Mouse (Mus musculus) hindbrain, embryonic 15.5 days (tissue): ENCODE measurements around the gene Gm10717. TPM values are rescaled to one million over a fixed set of nuclear protein-coding genes. Genes with fewer than 3 reads are reported as not detected.
"Not testable (repeated sequence)": the region's sequence is repeated elsewhere in the genome, so short reads cannot be mapped to it uniquely, and the experiment has no call there.

ENCODE experiments used
- ATAC-seq: fragments of 200-750 bp; cut with Nextera tagmentation; 2 replicates; pipeline ENCODE4 v1.8.0; 2017; ENCODE audit warnings: low read depth, moderate number of reproducible peaks, moderate TSS enrichment; ENCODE audit not compliant: low FRiP score
- H3K27ac ChIP-seq: fragments of 300-500 bp; sonication (generic); replicated peaks from 2 replicates; pipeline ENCODE4 v1.5.1; 2015; ENCODE audit warnings: mild to moderate bottlenecking, inconsistent platforms
- H3K27me3 ChIP-seq: fragments of 300-500 bp; sonication (generic); 2 replicates; pipeline ENCODE4 v1.6.1; 2015; ENCODE audit warnings: control low read depth, inconsistent platforms
- H3K36me3 ChIP-seq: fragments of 300-500 bp; sonication (generic); 2 replicates; pipeline ENCODE4 v1.6.1; 2015; ENCODE audit warnings: control low read depth, inconsistent platforms
- H3K4me1 ChIP-seq: fragments of 300-500 bp; sonication (generic); replicated peaks from 2 replicates; pipeline ENCODE4 v1.6.1; 2015; ENCODE audit warnings: control low read depth, inconsistent platforms
- H3K4me2 ChIP-seq: fragments of 300-500 bp; sonication (generic); 2 replicates; pipeline ENCODE4 v1.6.1; 2015; ENCODE audit warnings: moderate library complexity, mild to moderate bottlenecking, inconsistent platforms
- H3K4me3 ChIP-seq: fragments of 300-500 bp; sonication (generic); 2 replicates; pipeline ENCODE4 v1.5.1; 2015; ENCODE audit warnings: mild to moderate bottlenecking, inconsistent platforms
- H3K9ac ChIP-seq: fragments of 300-500 bp; sonication (generic); 2 replicates; pipeline ENCODE4 v1.6.1; 2015; ENCODE audit warnings: inconsistent platforms
- H3K9me3 ChIP-seq: fragments of 300-500 bp; sonication (generic); 2 replicates; pipeline ENCODE4 v1.6.1; 2016; ENCODE audit warnings: control low read depth, inconsistent platforms
- WGBS: fragments of 180-500 bp; shearing (Covaris S2); methylation state at CpG from one replicate; pipeline ENCODE4 v1.1.7; 2015; 5-methylcytosine and 5-hydroxymethylcytosine counted together
- polyA plus RNA-seq: library from polyadenylated mRNA; unstranded; fragments of >200 nt; fragmentation: Nextera tagmentation; extraction: Ambion mirVana; gene quantifications from 2 replicates; pipeline ENCODE4 v1.2.1, GENCODE M21; 2015

The Gm10717 gene
- polyA plus RNA-seq, 1 experiment from 2014 or later, result 0.48 TPM

- H3K9me3 ChIP-seq, H3K4me1 ChIP-seq, H3K36me3 ChIP-seq, H3K4me3 ChIP-seq, H3K27me3 ChIP-seq, ATAC-seq, H3K4me2 ChIP-seq, H3K9ac ChIP-seq, H3K27ac ChIP-seq: not testable (repeated sequence)
- WGBS, result 74% methylated on average over 6 of the region's 6 CpGs
Observed at GRCm38 (mm10) chr9:3015896-3016295, 9.3 kb upstream of the Gm10717 start.

GRCm38 (mm10) chr9:3017108-3017507, 8.1 kb upstream of the Gm10717 start, which contains the start of gene Gm10719:
Gene Gm10719, plus strand, starts transcription at chr9:3017408.
- WGBS, result 68% methylated on average over 2 of the region's 9 CpGs
- not testable (repeated sequence) for H3K9me3 ChIP-seq, H3K9ac ChIP-seq, H3K27ac ChIP-seq, H3K36me3 ChIP-seq, H3K4me2 ChIP-seq, H3K27me3 ChIP-seq, H3K4me3 ChIP-seq, H3K4me1 ChIP-seq, ATAC-seq

GRCm38 (mm10) chr9:3018944-3019343, 6.3 kb upstream of the Gm10717 start:
- H3K36me3 ChIP-seq, ATAC-seq, H3K27me3 ChIP-seq, H3K4me3 ChIP-seq, H3K4me1 ChIP-seq, H3K27ac ChIP-seq, H3K9ac ChIP-seq, H3K9me3 ChIP-seq, H3K4me2 ChIP-seq: not testable (repeated sequence)
- WGBS, result 60% methylated on average over 9 of the region's 9 CpGs

- H3K27ac ChIP-seq, H3K36me3 ChIP-seq, H3K4me2 ChIP-seq, H3K9ac ChIP-seq, H3K9me3 ChIP-seq, H3K4me1 ChIP-seq, H3K27me3 ChIP-seq, H3K4me3 ChIP-seq: not testable (repeated sequence)
- peak; percentile 77; the same call in 1 of the 2 replicates for ATAC-seq
- 76% methylated on average over 16 of the region's 19 CpGs for WGBS
Observed at GRCm38 (mm10) chr9:3019835-3020727, 5.1 kb upstream of the Gm10717 start.

- not testable (repeated sequence) for H3K27ac ChIP-seq, H3K4me2 ChIP-seq, H3K9ac ChIP-seq, H3K27me3 ChIP-seq, H3K36me3 ChIP-seq, H3K9me3 ChIP-seq, ATAC-seq, H3K4me1 ChIP-seq, H3K4me3 ChIP-seq
- WGBS, result 73% methylated on average over 10 of the region's 13 CpGs
Observed at GRCm38 (mm10) chr9:3022316-3023008, 2.8 kb upstream of the Gm10717 start.

- not testable (repeated sequence) for H3K27me3 ChIP-seq, ATAC-seq, H3K9me3 ChIP-seq, H3K27ac ChIP-seq, H3K36me3 ChIP-seq, H3K4me3 ChIP-seq, H3K4me2 ChIP-seq, H3K4me1 ChIP-seq, H3K9ac ChIP-seq
- 78% methylated on average over 12 of the region's 13 CpGs for WGBS
Observed at GRCm38 (mm10) chr9:3023312-3023984, 1.8 kb upstream of the Gm10717 start, which contains the start of gene Gm10718. Gene Gm10718, plus strand, starts transcription at chr9:3023547.

GRCm38 (mm10) chr9:3023985-3024648, 1.1 kb upstream of the Gm10717 start:
- not testable (repeated sequence) for H3K27ac ChIP-seq, ATAC-seq, H3K27me3 ChIP-seq, H3K36me3 ChIP-seq, H3K9ac ChIP-seq, H3K4me1 ChIP-seq, H3K4me2 ChIP-seq, H3K4me3 ChIP-seq, H3K9me3 ChIP-seq
- 78% methylated on average over 16 of the region's 16 CpGs for WGBS

- 72% methylated on average over 5 of the region's 6 CpGs for WGBS
- not testable (repeated sequence) for H3K4me3 ChIP-seq, ATAC-seq, H3K9ac ChIP-seq, H3K9me3 ChIP-seq, H3K27ac ChIP-seq, H3K36me3 ChIP-seq, H3K4me2 ChIP-seq, H3K4me1 ChIP-seq, H3K27me3 ChIP-seq
Observed at GRCm38 (mm10) chr9:3025653-3026052, 436 bp downstream of the Gm10717 start.

GRCm38 (mm10) chr9:3026136-3026535, 919 bp downstream of the Gm10717 start:
- H3K4me1 ChIP-seq, ATAC-seq, H3K4me3 ChIP-seq, H3K4me2 ChIP-seq, H3K36me3 ChIP-seq, H3K27me3 ChIP-seq, H3K27ac ChIP-seq, H3K9me3 ChIP-seq, H3K9ac ChIP-seq: not testable (repeated sequence)
- WGBS, result 75% methylated on average over 5 of the region's 5 CpGs

- H3K9ac ChIP-seq, ATAC-seq, H3K9me3 ChIP-seq, H3K27ac ChIP-seq, H3K36me3 ChIP-seq, H3K4me3 ChIP-seq, H3K4me2 ChIP-seq, H3K4me1 ChIP-seq, H3K27me3 ChIP-seq: not testable (repeated sequence)
- WGBS, result 67% methylated on average over 9 of the region's 9 CpGs
Observed at GRCm38 (mm10) chr9:3026741-3027140, 1.5 kb downstream of the Gm10717 start.

- H3K27me3 ChIP-seq, H3K4me2 ChIP-seq, H3K4me1 ChIP-seq, H3K9ac ChIP-seq, H3K36me3 ChIP-seq, H3K27ac ChIP-seq, H3K9me3 ChIP-seq, H3K4me3 ChIP-seq: not testable (repeated sequence)
- WGBS, result 70% methylated on average over 9 of the region's 9 CpGs
- ATAC-seq, result peak; percentile 9; the same call in 1 of the 2 replicates
Observed at GRCm38 (mm10) chr9:3027200-3027599, 2.0 kb downstream of the Gm10717 start.
